Mouse (Mus musculus): Measurements from ENCODE around the gene Pdf. TPM values are rescaled to one million over a fixed set of nuclear protein-coding genes. Genes with fewer than 3 reads are reported as not detected.

Gene Pdf
- 39.5 and 43.4 TPM in 2 replicates for polyA plus RNA-seq (2012; rRNA removed)

DNA sequence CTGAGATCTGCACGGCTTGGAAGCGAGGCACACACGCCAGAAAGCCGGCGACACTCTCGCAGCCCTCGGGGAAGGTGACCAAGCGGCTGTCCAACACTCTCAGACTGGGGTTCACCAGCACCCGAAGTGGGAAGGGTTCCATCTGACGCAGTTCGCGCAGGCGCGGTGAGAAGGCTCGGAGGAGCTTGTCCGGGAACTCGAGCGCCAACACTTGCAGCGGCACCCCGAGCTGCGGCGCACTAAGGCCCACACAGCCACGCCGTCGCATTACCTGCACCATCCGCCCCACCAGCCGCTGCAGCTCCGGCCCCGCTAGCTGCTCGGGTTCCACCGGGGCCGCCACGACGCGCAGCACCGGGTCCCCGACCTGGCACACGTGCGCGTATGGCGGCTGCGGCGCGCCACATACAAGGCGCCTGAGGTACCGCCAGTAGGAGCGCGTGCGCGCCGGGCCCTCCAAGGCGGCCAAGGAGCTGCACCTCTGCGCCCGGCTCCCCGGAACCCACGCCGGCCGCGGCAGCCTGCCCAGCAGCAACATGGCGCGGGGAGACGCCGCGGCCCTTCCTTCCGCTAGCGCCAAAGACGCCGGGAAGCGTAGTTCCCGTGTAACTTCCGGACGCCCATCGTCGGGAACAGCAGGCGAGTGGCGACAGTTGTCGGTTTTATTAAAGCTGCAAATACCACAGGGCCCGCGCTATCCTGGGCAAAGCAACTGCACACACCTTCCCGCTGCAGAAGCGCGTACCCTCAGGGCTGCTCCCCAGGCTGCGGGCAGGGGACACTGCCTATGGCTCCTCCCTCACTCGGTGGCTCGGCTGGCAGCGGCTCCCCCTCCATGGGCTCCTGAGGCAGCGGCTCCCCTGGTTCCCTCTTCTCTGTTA lies at the start of gene Pdf:
Gene Pdf, minus strand, starts transcription at position 554 of the 881 bp plus-strand sequence.
- WGBS, result under 1% methylated on average over 87 of the region's 87 CpGs
- peaks cover 7% of the 10 kb centered on the region for H3K36me3 ChIP-seq (ENCODE audit: control insufficient read depth, insufficient read depth, low read length)
- peak within 1 kb of the TSS; percentile 74 for H3K4me3 ChIP-seq (ENCODE audit: insufficient read depth, low read depth, low read length)

GRCm38 (mm10) chr8:107096366-107097036 lies 48.1 kb upstream of the Pdf start, which contains the start of gene Terf2:
Terf2 (minus strand) TSS chr8:107096547.
- H3K4me1 ChIP-seq (ENCODE audit: control insufficient read depth, insufficient read depth, low read length), result no peaks in the 10 kb centered on the region; the same call in 1 of the 2 replicates
- no peaks in the 10 kb centered on the region for H3K36me3 ChIP-seq (ENCODE audit: control insufficient read depth, insufficient read depth, low read length)
- TF ChIP-seq POLR2A (IDR thresholded peaks at IDR 0.05; ENCODE audit: low read depth, low read length) (no peak), CTCF (conservative IDR thresholded peaks at IDR 0.05; ENCODE audit: insufficient read depth, insufficient read length, low read depth, low read length) (no peak)
- H3K4me3 ChIP-seq (ENCODE audit: insufficient read depth, low read depth, low read length), result peak within 1 kb of the TSS; percentile 79
- 4% methylated on average over 39 of the region's 39 CpGs for WGBS
- no peaks in the 10 kb centered on the region for H3K27me3 ChIP-seq (replicated peaks; ENCODE audit: control insufficient read depth, insufficient read depth, low read length)
- DNase-seq, result peak; percentile 98
- peak within 1 kb of the TSS; percentile 51 for H3K27ac ChIP-seq (ENCODE audit: insufficient read depth, low read depth, low read length)

More for the DNA sequence above, at the start of gene Pdf:
- H3K4me1 ChIP-seq (ENCODE audit: control insufficient read depth, insufficient read depth, low read length), result peaks cover 5% of the 10 kb centered on the region; the same call in 1 of the 2 replicates
- peak; percentile 86 for DNase-seq
- no peaks in the 10 kb centered on the region for H3K27me3 ChIP-seq (replicated peaks; ENCODE audit: control insufficient read depth, insufficient read depth, low read length)
- TF ChIP-seq CTCF (conservative IDR thresholded peaks at IDR 0.05; ENCODE audit: insufficient read depth, insufficient read length, low read depth, low read length) (no peak), POLR2A (IDR thresholded peaks at IDR 0.05; ENCODE audit: low read depth, low read length) (peak; percentile 47)
- peak within 1 kb of the TSS; percentile 66 for H3K27ac ChIP-seq (ENCODE audit: insufficient read depth, low read depth, low read length)

GRCm38 (mm10) chr8:107095717-107096365 lies 47.4 kb upstream of the Pdf start:
- DNase-seq, result no peak
- Histone ChIP-seq H3K27ac (ENCODE audit: insufficient read depth, low read depth, low read length) (peak overlapping the region; percentile 51), H3K27me3 (replicated peaks; ENCODE audit: control insufficient read depth, insufficient read depth, low read length) (no peaks in the 10 kb centered on the region), H3K36me3 (ENCODE audit: control insufficient read depth, insufficient read depth, low read length) (no peaks in the 10 kb centered on the region), H3K4me3 (ENCODE audit: insufficient read depth, low read depth, low read length) (peak overlapping the region; percentile 79), H3K4me1 (ENCODE audit: control insufficient read depth, insufficient read depth, low read length) (no peaks in the 10 kb centered on the region; the same call in 1 of the 2 replicates)
- no peak for TF ChIP-seq POLR2A (IDR thresholded peaks at IDR 0.05; ENCODE audit: low read depth, low read length)
- TF ChIP-seq CTCF (conservative IDR thresholded peaks at IDR 0.05; ENCODE audit: insufficient read depth, insufficient read length, low read depth, low read length), result no peak
- WGBS, result 2% methylated on average over 53 of the region's 53 CpGs

DNA sequence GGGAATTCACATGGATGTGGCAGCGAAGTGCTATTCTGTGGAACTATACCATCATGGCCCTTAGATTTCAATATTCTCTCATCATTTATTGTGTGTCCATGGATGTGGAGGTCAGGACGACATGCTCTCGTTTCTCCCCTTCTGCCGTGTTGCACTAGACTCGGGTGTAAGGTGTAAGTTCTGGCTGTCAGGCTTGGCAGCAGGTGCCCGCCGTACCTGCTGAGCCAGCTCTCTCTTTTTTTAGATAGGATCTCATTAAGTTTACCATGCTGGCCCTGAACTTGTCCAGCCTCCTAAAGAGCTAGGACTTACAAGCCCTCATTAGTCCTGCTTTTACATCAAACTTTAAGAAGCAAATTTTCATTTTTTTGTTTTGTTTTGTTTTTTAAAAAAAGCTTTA lies 42.1 kb upstream of the Pdf start:
- 87% methylated on average over 7 of the region's 7 CpGs for WGBS
- H3K4me3 ChIP-seq (ENCODE audit: insufficient read depth, low read depth, low read length), result no peak overlapping the region
- H3K27ac ChIP-seq (ENCODE audit: insufficient read depth, low read depth, low read length), result no peak overlapping the region
- TF ChIP-seq CTCF (conservative IDR thresholded peaks at IDR 0.05; ENCODE audit: insufficient read depth, insufficient read length, low read depth, low read length) (no peak), POLR2A (IDR thresholded peaks at IDR 0.05; ENCODE audit: low read depth, low read length) (no peak)
- H3K4me1 ChIP-seq (ENCODE audit: control insufficient read depth, insufficient read depth, low read length), result no peaks in the 10 kb centered on the region
- no peaks in the 10 kb centered on the region for H3K36me3 ChIP-seq (ENCODE audit: control insufficient read depth, insufficient read depth, low read length)
- no peak for DNase-seq
- no peaks in the 10 kb centered on the region for H3K27me3 ChIP-seq (replicated peaks; ENCODE audit: control insufficient read depth, insufficient read depth, low read length)

- Histone ChIP-seq H3K4me1 (ENCODE audit: control insufficient read depth, insufficient read depth, low read length) (no peaks in the 10 kb centered on the region), H3K27me3 (replicated peaks; ENCODE audit: control insufficient read depth, insufficient read depth, low read length) (no peaks in the 10 kb centered on the region), H3K4me3 (ENCODE audit: insufficient read depth, low read depth, low read length) (no peak overlapping the region), H3K27ac (ENCODE audit: insufficient read depth, low read depth, low read length) (no peak overlapping the region), H3K36me3 (ENCODE audit: control insufficient read depth, insufficient read depth, low read length) (no peaks in the 10 kb centered on the region)
- TF ChIP-seq POLR2A (IDR thresholded peaks at IDR 0.05; ENCODE audit: low read depth, low read length) (no peak), CTCF (conservative IDR thresholded peaks at IDR 0.05; ENCODE audit: insufficient read depth, insufficient read length, low read depth, low read length) (no peak)
- WGBS, result 97% methylated on average over 5 of the region's 5 CpGs
- DNase-seq, result no peak
Measured at GRCm38 (mm10) chr8:107088526-107089063, 40.2 kb upstream of the Pdf start.

DNA sequence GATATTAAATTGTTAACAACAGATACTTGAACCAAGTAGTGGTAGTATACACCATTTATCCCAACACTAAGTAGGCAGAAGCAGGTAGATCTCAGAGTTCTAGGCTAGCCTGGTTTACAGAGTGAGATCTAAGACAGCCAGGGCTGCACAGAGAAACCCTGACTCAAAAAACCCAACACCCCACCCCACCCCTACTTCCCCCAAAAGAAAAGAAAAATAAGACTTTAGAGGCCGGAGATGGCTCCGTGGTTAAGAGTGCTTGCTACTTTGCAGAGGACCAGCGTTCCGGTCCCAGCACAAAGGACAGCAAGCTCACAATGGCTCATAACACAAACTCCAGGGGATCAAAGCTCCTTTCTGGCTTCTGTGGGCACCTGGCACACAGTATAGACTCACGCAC lies 37.6 kb upstream of the Pdf start:
- H3K27ac ChIP-seq (ENCODE audit: insufficient read depth, low read depth, low read length), result no peak overlapping the region
- no peak overlapping the region for H3K4me3 ChIP-seq (ENCODE audit: insufficient read depth, low read depth, low read length)
- over 99% methylated on average over 5 of the region's 5 CpGs for WGBS
- TF ChIP-seq CTCF (conservative IDR thresholded peaks at IDR 0.05; ENCODE audit: insufficient read depth, insufficient read length, low read depth, low read length), result no peak
- TF ChIP-seq POLR2A (IDR thresholded peaks at IDR 0.05; ENCODE audit: low read depth, low read length), result no peak
- no peaks in the 10 kb centered on the region for H3K4me1 ChIP-seq (ENCODE audit: control insufficient read depth, insufficient read depth, low read length)
- no peaks in the 10 kb centered on the region for H3K27me3 ChIP-seq (replicated peaks; ENCODE audit: control insufficient read depth, insufficient read depth, low read length)
- no peaks in the 10 kb centered on the region; the same call in none of the 2 replicates for H3K36me3 ChIP-seq (ENCODE audit: control insufficient read depth, insufficient read depth, low read length)
- DNase-seq, result no peak

Data from kidney, adult 2 months (tissue).